Mouse (Mus musculus) midbrain, embryonic 14.5 days (tissue): ENCODE measurements at regions not wholly inside any gene's neighbourhood (a gene's known extent, or its start where the extent isn't known, plus 50 kb on each side); places are given as distances from the start of the nearest gene placed in this dataset.

Experiments used
- ATAC-seq: fragments of 200-750 bp; cut with Nextera tagmentation; 2 replicates; pipeline ENCODE4 v1.8.0; 2017; ENCODE audit warnings: moderate number of reproducible peaks, moderate library complexity; ENCODE audit not compliant: low FRiP score, low TSS enrichment
- DNase-seq: peaks from one replicate; pipeline ENCODE4 v3.0.0-alpha.2; 2015
- H3K27ac ChIP-seq: fragments of 300-500 bp; sonication (generic); replicated peaks from 2 replicates; pipeline ENCODE4 v1.5.1; 2014; ENCODE audit warnings: mild to moderate bottlenecking, low read depth, low read length, moderate library complexity
- H3K27me3 ChIP-seq: fragments of 300-500 bp; sonication (generic); 2 replicates; pipeline ENCODE4 v1.6.1; 2014; ENCODE audit warnings: low read length, control low read depth, mixed read lengths; ENCODE audit not compliant: control insufficient read depth, insufficient read depth
- H3K36me3 ChIP-seq: fragments of 300-500 bp; sonication (generic); 2 replicates; pipeline ENCODE4 v1.6.1; 2014; ENCODE audit warnings: low read length, control low read depth; ENCODE audit not compliant: control insufficient read depth, insufficient read depth
- H3K4me1 ChIP-seq: fragments of 300-500 bp; sonication (generic); 2 replicates; pipeline ENCODE4 v1.6.1; 2014; ENCODE audit warnings: mild to moderate bottlenecking, antibody characterized with exemption, low read length, control low read depth; ENCODE audit not compliant: control insufficient read depth, insufficient read depth
- H3K4me2 ChIP-seq: fragments of 300-500 bp; sonication (generic); 2 replicates; pipeline ENCODE4 v1.6.1; 2014; ENCODE audit warnings: mild to moderate bottlenecking, low read length, moderate library complexity
- H3K4me3 ChIP-seq: fragments of 300-500 bp; sonication (generic); replicated peaks from 2 replicates; pipeline ENCODE4 v1.5.1; 2014; ENCODE audit warnings: low read depth, low read length
- H3K9ac ChIP-seq: fragments of 300-500 bp; sonication (generic); replicated peaks from 2 replicates; pipeline ENCODE4 v1.6.1; 2014; ENCODE audit warnings: mild to moderate bottlenecking, low read length, moderate library complexity
- H3K9me3 ChIP-seq: fragments of 300-500 bp; sonication (generic); 2 replicates; pipeline ENCODE4 v1.6.1; 2016; ENCODE audit warnings: low read length, control low read depth, mixed read lengths; ENCODE audit not compliant: control insufficient read depth
- WGBS: fragments of 180-500 bp; shearing (Covaris S2); extraction: QIAGEN DNeasy Blood & Tissue Kit; methylation state at CpG from one replicate; pipeline ENCODE4 v1.1.7; 2014; 5-methylcytosine and 5-hydroxymethylcytosine counted together

- DNase-seq (no peak), ATAC-seq (no peak)
- WGBS, result 84% methylated on average over 7 of the region's 7 CpGs
These were observed 163.2 kb upstream of the Ankrd50 start for GRCm38 (mm10) chr3:38647737-38648330.

GRCm38 (mm10) chr3:38641733-38642132 lies 157.1 kb upstream of the Ankrd50 start:
- H3K27ac ChIP-seq, result no peak overlapping the region
- no peak for DNase-seq
- no peaks in the 10 kb centered on the region for H3K9me3 ChIP-seq
- no peaks in the 10 kb centered on the region for H3K4me1 ChIP-seq
- H3K9ac ChIP-seq, result no peak overlapping the region
- ATAC-seq, result no peak
- H3K4me3 ChIP-seq, result no peak overlapping the region
- H3K4me2 ChIP-seq, result no peak overlapping the region
- 64% methylated on average over 1 of the region's 1 CpGs for WGBS
- H3K27me3 ChIP-seq, result no peaks in the 10 kb centered on the region
- H3K36me3 ChIP-seq, result no peaks in the 10 kb centered on the region

More at GRCm38 (mm10) chr3:38647737-38648330, 163.2 kb upstream of the Ankrd50 start:
- no peaks in the 10 kb centered on the region for H3K4me1 ChIP-seq
- H3K36me3 ChIP-seq, result no peaks in the 10 kb centered on the region
- no peak overlapping the region for H3K4me2 ChIP-seq
- no peak overlapping the region for H3K27ac ChIP-seq
- H3K9ac ChIP-seq, result no peak overlapping the region
- no peaks in the 10 kb centered on the region for H3K9me3 ChIP-seq
- no peak overlapping the region for H3K4me3 ChIP-seq
- H3K27me3 ChIP-seq, result no peaks in the 10 kb centered on the region

- Histone ChIP-seq H3K4me1 (no peaks in the 10 kb centered on the region), H3K27me3 (no peaks in the 10 kb centered on the region), H3K9ac (no peak overlapping the region), H3K4me2 (no peak overlapping the region), H3K4me3 (no peak overlapping the region), H3K27ac (no peak overlapping the region), H3K9me3 (no peaks in the 10 kb centered on the region), H3K36me3 (no peaks in the 10 kb centered on the region)
- ATAC-seq (no peak), DNase-seq (no peak)
- 72% methylated on average over 4 of the region's 4 CpGs for WGBS
These were observed 152.2 kb upstream of the Ankrd50 start for GRCm38 (mm10) chr3:38636806-38637205.

GRCm38 (mm10) chr3:38633347-38633746 lies 148.7 kb upstream of the Ankrd50 start:
- Histone ChIP-seq H3K9me3 (no peaks in the 10 kb centered on the region), H3K27me3 (no peaks in the 10 kb centered on the region), H3K27ac (no peak overlapping the region), H3K4me3 (no peak overlapping the region), H3K9ac (no peak overlapping the region), H3K4me2 (no peak overlapping the region), H3K4me1 (no peaks in the 10 kb centered on the region), H3K36me3 (no peaks in the 10 kb centered on the region)
- ATAC-seq, result no peak
- WGBS, result 75% methylated on average over 7 of the region's 7 CpGs
- no peak for DNase-seq

GRCm38 (mm10) chr3:38625575-38626184 lies 141.0 kb upstream of the Ankrd50 start:
- Histone ChIP-seq H3K9me3 (no peaks in the 10 kb centered on the region), H3K4me2 (no peak overlapping the region), H3K36me3 (no peaks in the 10 kb centered on the region), H3K9ac (no peak overlapping the region), H3K4me1 (peaks cover 7% of the 10 kb centered on the region; the same call in 1 of the 2 replicates), H3K27ac (no peak overlapping the region), H3K27me3 (no peaks in the 10 kb centered on the region), H3K4me3 (no peak overlapping the region)
- WGBS, result 58% methylated on average over 12 of the region's 12 CpGs
- peak; percentile 31 for DNase-seq
- ATAC-seq, result 0 out of 2 replicates have a peak, but pooled peaks have one; percentile 24

- H3K4me3 ChIP-seq, result no peak overlapping the region
- no peak overlapping the region for H3K9ac ChIP-seq
- no peak for DNase-seq
- H3K4me1 ChIP-seq, result no peaks in the 10 kb centered on the region
- H3K27me3 ChIP-seq, result no peaks in the 10 kb centered on the region
- no peak overlapping the region for H3K4me2 ChIP-seq
- H3K27ac ChIP-seq, result no peak overlapping the region
- no peaks in the 10 kb centered on the region for H3K36me3 ChIP-seq
- ATAC-seq, result no peak
- WGBS, result 54% methylated on average over 3 of the region's 3 CpGs
- no peaks in the 10 kb centered on the region for H3K9me3 ChIP-seq
These were observed 133.3 kb upstream of the Ankrd50 start for GRCm38 (mm10) chr3:38617989-38618388.

- ATAC-seq (no peak), DNase-seq (no peak)
- Histone ChIP-seq H3K27me3 (no peaks in the 10 kb centered on the region), H3K4me1 (no peaks in the 10 kb centered on the region), H3K36me3 (no peaks in the 10 kb centered on the region), H3K4me2 (no peak overlapping the region), H3K9ac (no peak overlapping the region), H3K4me3 (no peak overlapping the region), H3K27ac (no peak overlapping the region), H3K9me3 (no peaks in the 10 kb centered on the region)
- WGBS, result 90% methylated on average over 8 of the region's 8 CpGs
These were observed 132.6 kb upstream of the Ankrd50 start for GRCm38 (mm10) chr3:38617217-38617616.

- ATAC-seq (no peak), DNase-seq (no peak)
- 72% methylated on average over 6 of the region's 6 CpGs for WGBS
- H3K9me3 ChIP-seq, result no peaks in the 10 kb centered on the region
- H3K4me1 ChIP-seq, result no peaks in the 10 kb centered on the region
- no peaks in the 10 kb centered on the region for H3K27me3 ChIP-seq
- H3K27ac ChIP-seq, result no peak overlapping the region
- no peaks in the 10 kb centered on the region for H3K36me3 ChIP-seq
- no peak overlapping the region for H3K9ac ChIP-seq
- H3K4me2 ChIP-seq, result no peak overlapping the region
- no peak overlapping the region for H3K4me3 ChIP-seq
These were observed 129.1 kb upstream of the Ankrd50 start for GRCm38 (mm10) chr3:38613706-38614105.

GRCm38 (mm10) chr3:38591531-38591930 lies 106.9 kb upstream of the Ankrd50 start:
- ATAC-seq (no peak), DNase-seq (no peak)
- H3K36me3 ChIP-seq, result no peaks in the 10 kb centered on the region
- H3K4me2 ChIP-seq, result no peak overlapping the region
- H3K27me3 ChIP-seq, result no peaks in the 10 kb centered on the region
- H3K4me1 ChIP-seq, result no peaks in the 10 kb centered on the region
- no peak overlapping the region for H3K4me3 ChIP-seq
- 91% methylated on average over 1 of the region's 1 CpGs for WGBS
- H3K27ac ChIP-seq, result no peak overlapping the region
- H3K9ac ChIP-seq, result no peak overlapping the region
- no peaks in the 10 kb centered on the region for H3K9me3 ChIP-seq
